Mouse (Mus musculus): ENCODE measurements around the gene Dnase2a.
A peak's percentile ranks its signal among the peaks of the same experiment; 100 is the strongest.

Gene Dnase2a

DNA sequence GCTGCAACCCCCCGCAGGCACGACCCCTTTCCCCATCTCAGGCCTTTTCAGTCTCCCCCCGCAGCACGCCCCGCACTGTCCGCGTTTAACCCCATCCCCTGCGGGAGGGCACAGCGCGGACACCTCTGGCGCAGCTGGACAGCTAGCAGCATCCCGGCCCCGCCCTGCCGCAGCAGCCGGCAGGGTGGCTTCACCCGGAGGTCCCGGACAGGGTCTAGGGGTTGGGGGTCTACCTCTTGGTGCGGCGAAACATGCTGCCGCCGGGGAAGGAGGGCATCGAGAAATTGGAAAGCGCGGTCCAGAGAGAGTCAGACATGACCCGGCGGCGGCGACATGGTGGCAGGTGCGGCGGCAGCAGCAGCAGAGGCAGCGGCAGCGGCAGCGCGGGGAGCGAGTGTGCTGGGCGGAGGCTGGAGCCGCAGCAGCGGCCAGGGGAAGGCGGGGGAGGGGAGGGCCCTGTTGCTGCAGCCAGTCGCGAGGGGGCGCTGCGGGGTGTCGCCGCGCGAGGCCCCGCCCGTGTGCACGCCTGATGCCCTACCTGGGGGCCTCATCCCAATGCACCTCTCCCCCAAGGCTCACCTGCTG, 28.7 kb downstream of the Dnase2a start, which contains the start of gene Mast1:
TSS of gene Mast1 (minus strand) at position 398 of the 585 bp plus-strand sequence.
- DNase-seq (ENCODE audit: low spot score): peak; percentile 86

DNA sequence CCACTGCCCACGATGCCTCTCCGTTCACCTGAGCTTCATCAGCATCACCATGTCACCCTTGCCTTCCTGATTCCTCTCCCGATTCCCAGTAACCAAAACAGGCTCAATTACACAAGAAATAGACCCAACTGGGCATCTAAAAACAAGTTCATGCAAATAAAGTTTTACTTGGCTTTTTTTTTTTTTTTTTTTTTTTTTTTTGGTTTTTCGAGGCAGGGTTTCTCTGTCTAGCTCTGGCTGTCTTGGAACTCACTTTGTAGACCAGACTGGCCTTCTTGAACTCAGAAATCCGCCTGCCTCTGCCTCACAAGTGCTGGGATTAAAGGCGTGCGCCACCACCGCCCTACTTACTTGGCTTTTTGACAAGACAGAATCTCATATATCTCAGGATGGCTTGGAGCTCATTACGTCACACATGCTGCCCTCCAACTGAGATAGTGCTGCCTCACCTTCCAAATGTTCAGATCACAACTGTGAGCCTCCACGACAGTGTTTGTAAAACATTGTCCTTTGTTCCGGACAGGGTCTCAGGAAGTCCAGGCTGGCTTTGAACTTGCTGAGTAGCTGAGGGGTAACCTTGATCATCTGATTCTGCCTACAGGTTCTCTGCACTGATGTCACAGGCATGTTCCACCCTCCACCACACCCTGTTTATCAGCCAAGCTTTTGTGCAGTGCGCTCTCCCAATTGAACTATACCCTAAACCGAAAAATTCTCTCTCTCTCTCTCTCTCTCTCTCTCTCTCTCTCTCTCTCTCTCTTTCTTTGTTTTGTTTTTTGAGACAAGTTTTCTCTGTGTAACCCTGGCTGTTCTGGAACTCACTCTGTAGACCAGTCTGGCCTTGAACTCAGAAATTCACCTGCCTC, 29.5 kb downstream of the Dnase2a start:
- DNase-seq (ENCODE audit: low spot score): no peak

- DNase-seq (ENCODE audit: low spot score): peak; percentile 55
Measured at GRCm38 (mm10) chr8:84943699-84944098, 35.3 kb downstream of the Dnase2a start.

GRCm38 (mm10) chr8:84944478-84945160, 36.3 kb downstream of the Dnase2a start:
- DNase-seq (ENCODE audit: low spot score): peak; percentile 73

- peak; percentile 53 for DNase-seq (ENCODE audit: low spot score)
Measured at GRCm38 (mm10) chr8:84945235-84945632, 36.9 kb downstream of the Dnase2a start.

DNA sequence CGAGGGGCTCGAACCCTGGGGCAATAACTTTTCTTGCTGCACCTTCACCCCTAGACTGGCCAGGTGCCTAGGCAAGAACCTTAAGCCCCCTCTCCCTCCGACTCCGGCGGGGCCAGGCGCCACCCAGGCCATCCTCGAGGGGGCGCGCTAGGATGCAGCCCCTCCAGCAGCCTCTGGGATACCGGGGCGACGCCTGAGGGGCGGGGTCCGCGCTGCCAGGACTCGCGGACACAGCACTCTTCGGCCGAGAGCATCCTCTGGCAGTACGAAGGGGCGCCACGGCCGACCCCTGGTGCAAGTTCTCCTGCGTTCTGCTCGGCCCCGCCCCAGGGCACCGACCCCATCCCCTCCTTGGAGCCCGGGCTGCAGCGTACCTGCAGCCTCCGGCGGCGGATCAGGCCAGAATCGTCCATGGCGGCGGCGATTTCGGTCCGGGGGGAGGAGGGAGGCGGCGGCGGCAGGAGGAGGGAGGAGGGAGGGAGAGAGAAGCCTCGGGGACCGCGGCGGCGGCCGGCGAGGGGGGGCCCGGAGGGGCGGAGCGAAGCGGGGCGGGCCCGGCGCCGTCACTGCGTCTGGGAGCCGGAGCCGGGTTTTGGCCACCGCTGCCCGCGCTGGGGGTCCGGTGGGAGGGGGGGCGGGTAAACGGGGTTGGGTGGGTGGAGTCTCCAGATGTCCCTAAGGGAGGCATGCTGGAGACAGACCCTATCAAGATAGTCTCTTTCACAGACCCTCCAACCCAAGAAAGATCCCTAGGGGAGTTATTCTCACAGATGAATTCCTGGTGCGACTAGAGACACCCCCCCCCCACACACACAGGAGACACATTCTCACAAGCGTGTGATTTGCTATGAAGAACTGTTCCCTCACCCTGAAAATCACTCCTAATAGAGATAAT, 37.5 kb downstream of the Dnase2a start:
- peak; percentile 75 for DNase-seq (ENCODE audit: low spot score)

GRCm38 (mm10) chr8:84946528-84947240, 38.3 kb downstream of the Dnase2a start, which contains the start of gene Rtbdn:
Rtbdn (plus strand) TSS chr8:84946991.
- DNase-seq (ENCODE audit: low spot score): peak; percentile 75

DNA sequence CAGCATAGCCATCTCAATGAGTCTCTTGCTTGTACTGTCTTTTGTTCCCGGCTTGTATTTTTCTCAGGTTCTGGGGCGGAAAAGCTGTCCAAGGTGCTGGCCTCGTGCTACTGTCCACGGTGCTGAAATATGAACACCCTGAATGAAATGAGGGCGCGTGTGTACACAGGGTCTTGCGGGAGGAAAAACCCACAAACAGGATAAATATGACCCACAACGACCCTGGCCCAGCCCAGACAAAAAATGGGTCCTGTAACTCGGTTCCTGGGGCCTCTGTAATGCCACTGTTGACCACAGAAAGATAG, 38.8 kb downstream of the Dnase2a start:
- DNase-seq (ENCODE audit: low spot score): no peak

DNA sequence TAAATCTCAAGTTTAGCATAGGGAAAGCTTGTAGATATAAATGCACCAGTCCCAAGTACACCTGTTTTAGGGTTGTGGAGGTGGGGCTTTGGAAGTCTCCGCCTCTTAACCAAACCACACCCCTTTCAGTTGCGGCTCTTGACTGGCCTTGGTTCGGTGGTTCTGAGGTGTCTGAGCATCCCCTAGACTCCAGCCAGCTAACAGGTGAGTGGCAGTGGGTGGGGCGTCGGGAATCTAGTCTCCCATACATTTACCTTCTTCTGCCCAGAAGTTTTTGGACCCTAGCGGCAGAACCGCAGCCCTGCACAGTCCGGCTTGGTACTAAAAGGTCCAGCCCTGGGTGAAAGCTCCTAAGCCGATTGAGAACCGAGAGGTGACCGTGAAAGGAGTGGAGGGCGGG, 41.4 kb downstream of the Dnase2a start:
- DNase-seq (ENCODE audit: low spot score): no peak

- no peak for DNase-seq (ENCODE audit: low spot score)
Measured at GRCm38 (mm10) chr8:84952612-84953255, 44.4 kb downstream of the Dnase2a start.

- peak; percentile 92 for DNase-seq (ENCODE audit: low spot score)
Measured at GRCm38 (mm10) chr8:84956768-84957167, 48.4 kb downstream of the Dnase2a start.

- DNase-seq (ENCODE audit: low spot score): no peak
Measured at GRCm38 (mm10) chr8:84959811-84960210, 51.5 kb downstream of the Dnase2a start.

- no peak for DNase-seq (ENCODE audit: low spot score)
Measured at GRCm38 (mm10) chr8:84963952-84964351, 55.6 kb downstream of the Dnase2a start.

GRCm38 (mm10) chr8:84965731-84966291, 57.5 kb downstream of the Dnase2a start:
- DNase-seq (ENCODE audit: low spot score): peak; percentile 99

- DNase-seq (ENCODE audit: low spot score): no peak
Measured at GRCm38 (mm10) chr8:84966603-84967002, 58.2 kb downstream of the Dnase2a start.

DNA sequence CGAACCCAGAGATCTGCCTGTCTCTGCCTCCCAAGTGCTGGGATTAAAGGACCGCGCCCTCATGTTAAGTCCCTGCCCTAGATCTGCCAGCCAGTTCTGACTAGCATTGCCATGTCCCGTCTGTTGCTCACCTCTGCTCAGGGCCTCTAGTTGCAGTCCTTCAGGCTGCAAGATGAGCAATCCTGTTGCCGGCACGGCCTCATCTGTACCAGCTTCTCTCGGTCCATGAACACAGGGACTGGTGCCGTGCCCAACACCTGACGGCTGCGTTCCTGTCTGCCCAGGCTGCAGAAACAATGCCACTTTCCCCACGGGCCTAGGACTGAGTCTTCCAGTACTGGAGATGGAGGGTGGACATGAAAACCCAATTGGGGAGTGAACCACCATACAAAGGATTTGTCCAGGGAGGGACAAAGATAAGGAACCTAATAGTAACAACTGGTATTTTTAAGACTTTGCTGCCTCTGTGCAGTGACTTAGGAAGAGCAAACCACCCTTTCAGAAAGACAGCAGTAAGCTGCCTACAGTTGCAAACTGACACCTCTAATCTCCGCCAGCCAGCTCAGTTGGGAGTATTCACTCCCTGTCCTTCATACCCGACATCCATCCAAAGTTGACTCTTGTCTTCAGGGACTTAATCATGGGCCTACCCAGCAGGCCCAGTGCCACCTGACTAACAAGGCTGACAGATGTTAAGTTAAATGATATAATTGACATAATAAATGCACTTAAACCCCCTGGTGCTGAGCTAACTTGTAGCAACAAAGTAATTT, 59.4 kb downstream of the Dnase2a start:
- no peak for DNase-seq (ENCODE audit: low spot score)

DNA sequence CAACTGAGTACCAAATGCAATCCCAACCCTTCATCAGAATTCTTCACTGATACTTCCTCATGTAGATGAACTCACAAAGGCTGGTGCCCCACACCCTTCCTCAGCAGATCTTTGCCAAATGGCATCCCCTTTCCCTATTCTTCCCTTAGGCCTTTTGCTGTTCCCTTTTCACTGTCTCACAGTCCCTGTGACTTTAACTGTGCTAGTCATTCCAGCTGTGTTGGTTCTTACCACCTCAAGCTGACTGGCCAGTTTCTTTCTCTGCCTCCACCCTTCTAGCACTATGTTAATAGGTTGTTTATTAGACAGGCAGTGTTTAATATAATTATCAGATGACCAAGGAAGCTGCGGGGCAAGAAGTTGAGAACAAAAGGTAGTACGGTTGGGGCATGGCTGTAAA, 60.3 kb downstream of the Dnase2a start:
- no peak for DNase-seq (ENCODE audit: low spot score)

- peak; percentile 81 for DNase-seq (ENCODE audit: low spot score)
Measured at GRCm38 (mm10) chr8:84969241-84970134, 61.1 kb downstream of the Dnase2a start, which contains the start of the genes Gm49661, Prdx2 and Rnaseh2a. Gm49661 (minus strand) TSS chr8:84969433. Prdx2 (plus strand) TSS chr8:84969587. Rnaseh2a (minus strand) TSS chr8:84969767.

All from retina, embryonic 14.5 days (tissue).